Mouse (Mus musculus) embryo, embryonic 11 days (tissue): ENCODE measurements around the gene Trp53i13.
"Not testable (repeated sequence)": the region's sequence is repeated elsewhere in the genome, so short reads cannot be mapped to it uniquely, and the experiment has no call there.

Experiments
- DNase-seq: peaks from one replicate; pipeline ENCODE4 v3.0.0-alpha.2; 2015

Trp53i13 gene

GRCm38 (mm10) chr11:77515637-77516552 is at the start of gene Trp53i13:
Trp53i13 (minus strand) TSS chr11:77515980.
- DNase-seq, result no peak

GRCm38 (mm10) chr11:77545261-77545660 is 29.5 kb upstream of the Trp53i13 start:
- no peak for DNase-seq

- no peak for DNase-seq
These were observed 16.5 kb upstream of the Trp53i13 start for GRCm38 (mm10) chr11:77532202-77532846.

- no peak for DNase-seq
These were observed 15.1 kb upstream of the Trp53i13 start for GRCm38 (mm10) chr11:77530862-77531261.

- DNase-seq, result no peak
These were observed 13.9 kb upstream of the Trp53i13 start for GRCm38 (mm10) chr11:77529644-77530043.

- DNase-seq, result not testable (repeated sequence)
These were observed 12.6 kb upstream of the Trp53i13 start for GRCm38 (mm10) chr11:77528420-77528819.

GRCm38 (mm10) chr11:77525804-77526486 is 10.2 kb upstream of the Trp53i13 start:
- no peak for DNase-seq

GRCm38 (mm10) chr11:77520601-77521529 is 5.1 kb upstream of the Trp53i13 start:
- DNase-seq, result peak; percentile 51

GRCm38 (mm10) chr11:77519043-77519442 is 3.3 kb upstream of the Trp53i13 start, which contains the start of gene Gm10392:
Gm10392 (minus strand) TSS chr11:77519198.
- no peak for DNase-seq

- no peak for DNase-seq
These were observed 2.4 kb upstream of the Trp53i13 start for GRCm38 (mm10) chr11:77518051-77518798.

GRCm38 (mm10) chr11:77516553-77517425 is 1.0 kb upstream of the Trp53i13 start:
- DNase-seq, result no peak

- DNase-seq, result peak; percentile 90
These were observed 746 bp downstream of the Trp53i13 start, which contains the start of gene Abhd15 for GRCm38 (mm10) chr11:77514832-77515636. Abhd15 (plus strand) TSS chr11:77515121.

- DNase-seq, result no peak
These were observed 1.4 kb downstream of the Trp53i13 start for GRCm38 (mm10) chr11:77514281-77514831.

- DNase-seq, result peak; percentile 60
These were observed 2.0 kb downstream of the Trp53i13 start for GRCm38 (mm10) chr11:77513811-77514170.

- DNase-seq, result peak; percentile 94
These were observed 2.6 kb downstream of the Trp53i13 start for GRCm38 (mm10) chr11:77512891-77513810.

GRCm38 (mm10) chr11:77511336-77511735 is 4.4 kb downstream of the Trp53i13 start:
- no peak for DNase-seq

- DNase-seq, result peak; percentile 91
These were observed 7.4 kb downstream of the Trp53i13 start for GRCm38 (mm10) chr11:77508068-77509021.
